Mouse (Mus musculus): ENCODE results near the gene Olfr1215.

- TF ChIP-seq ZNF384 (IDR thresholded peaks at IDR 0.05; ENCODE audit: low read depth, low read length) (no peak), ZC3H11A (IDR thresholded peaks at IDR 0.05; ENCODE audit: borderline replicate concordance, low read depth, low read length) (no peak), HCFC1 (IDR thresholded peaks at IDR 0.05; ENCODE audit: borderline replicate concordance, insufficient read depth, low read length) (no peak), MAFK (IDR thresholded peaks at IDR 0.05; ENCODE audit: insufficient read depth, low read depth, low read length) (no peak), CHD2 (IDR thresholded peaks at IDR 0.05; ENCODE audit: low read depth, low read length) (no peak)
Observed at GRCm38 (mm10) chr2:89031965-89032364, 25.2 kb upstream of the Olfr1215 start, which contains the start of gene Olfr1217.
